Comparison of ENCODE assay signal across 8 mouse cellular contexts in the genomic region with DNA sequence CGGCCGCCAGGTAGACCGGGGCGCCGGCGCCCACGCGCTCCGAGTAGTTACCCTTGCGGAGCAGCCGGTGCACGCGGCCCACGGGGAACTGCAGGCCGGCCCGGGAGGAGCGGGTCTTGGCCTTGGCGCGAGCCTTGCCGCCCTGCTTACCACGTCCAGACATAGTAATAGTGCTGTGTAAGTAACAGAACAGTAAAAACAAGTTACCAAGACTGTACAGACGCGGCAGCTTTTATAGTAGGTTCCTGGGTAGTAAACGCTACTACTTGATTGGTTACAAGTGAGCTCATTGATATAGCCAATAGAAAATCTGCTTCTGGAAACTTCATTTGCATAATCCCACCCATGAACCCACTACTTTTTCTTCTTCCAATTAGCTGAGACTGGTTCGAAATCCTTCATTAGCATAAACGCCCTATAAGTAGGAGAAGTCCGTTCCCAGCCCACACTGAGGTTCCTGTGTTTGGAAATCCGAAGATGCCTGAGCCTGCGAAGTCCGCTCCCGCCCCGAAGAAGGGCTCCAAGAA. TPM values are rescaled to one million over a fixed set of nuclear protein-coding genes. Genes with fewer than 3 reads are reported as not detected.
DNase-seq lines count a peak whose midpoint lies in the region; ATAC-seq lines count a peak whose summit lies in the region.

A gene (minus strand): TSS at position 194 of the 527 bp plus-strand sequence.
A gene (plus strand): TSS at position 445 of the 527 bp plus-strand sequence.

- under 1% methylated on average over 32 of the region's 32 CpGs for WGBS in forebrain, embryonic 14.5 days
- under 1% methylated on average over 32 of the region's 32 CpGs for WGBS in neural tube, embryonic 15.5 days

- no peaks in the 10 kb centered on the region for H3K9me3 ChIP-seq in forebrain, embryonic 14.5 days (replicated peaks; ENCODE audit: control insufficient read depth, low read length)
- no peaks in the 10 kb centered on the region for H3K9me3 ChIP-seq in neural tube, embryonic 15.5 days (replicated peaks)

- peaks cover 11% of the 10 kb centered on the region; the same call in 1 of the 2 replicates for H3K4me1 ChIP-seq in forebrain, embryonic 14.5 days (ENCODE audit: control insufficient read depth, insufficient read depth, low read length)
- H3K4me1 ChIP-seq in neural tube, embryonic 15.5 days: peaks cover 21% of the 10 kb centered on the region

- DNase-seq in ES-CJ7 (ENCODE audit: low read depth, low spot score): peak; percentile 99
- DNase-seq in forebrain, embryonic 14.5 days (ENCODE audit: low spot score): peak; percentile 99
- peak; percentile 73 to 77 for DNase-seq in heart, postnatal 14 days
- peak; percentile 89 for DNase-seq in layer of hippocampus, adult 11-12 months (ENCODE audit: low spot score)
- peak; percentile 86 to 89 for DNase-seq in lung, adult 18-20 months
- peak; percentile 93 for DNase-seq in testis, postnatal 14 days (ENCODE audit: low spot score)

- H3K27ac ChIP-seq in forebrain, embryonic 14.5 days (ENCODE audit: low read depth, low read length): peak within 1 kb of the TSS; percentile 93
- peak within 1 kb of the TSS; percentile 93 for H3K27ac ChIP-seq in neural tube, embryonic 15.5 days (replicated peaks)

- H3K9ac ChIP-seq in forebrain, embryonic 14.5 days (ENCODE audit: low read length): peak within 1 kb of the TSS; percentile 66
- H3K9ac ChIP-seq in neural tube, embryonic 15.5 days (replicated peaks): peak within 1 kb of the TSS; percentile 62

- intact Hi-C loops in heart, postnatal 14 days (cut with DNase I): loop anchor here (2.0 to 10.0 kb wide), 5 partner anchors 51 to 1642 kb away; a partner anchor contains a TSS

- H3K36me3 ChIP-seq in forebrain, embryonic 14.5 days (ENCODE audit: control insufficient read depth, insufficient read depth, low read length): no peaks in the 10 kb centered on the region
- H3K36me3 ChIP-seq in neural tube, embryonic 15.5 days: no peaks in the 10 kb centered on the region

- peak within 1 kb of the TSS; percentile 42 for H3K4me3 ChIP-seq in forebrain, embryonic 14.5 days (ENCODE audit: low read depth, low read length)
- peak within 1 kb of the TSS; percentile 47 for H3K4me3 ChIP-seq in neural tube, embryonic 15.5 days (replicated peaks)

- no peaks in the 10 kb centered on the region for H3K27me3 ChIP-seq in forebrain, embryonic 14.5 days (replicated peaks; ENCODE audit: control insufficient read depth, insufficient read depth, low read length)
- no peaks in the 10 kb centered on the region for H3K27me3 ChIP-seq in neural tube, embryonic 15.5 days (replicated peaks)

- peak within 1 kb of the TSS; percentile 54 for H3K4me2 ChIP-seq in forebrain, embryonic 14.5 days (ENCODE audit: low read length)
- peak within 1 kb of the TSS; percentile 78 for H3K4me2 ChIP-seq in neural tube, embryonic 15.5 days

- peak; percentile 100 for ATAC-seq in cerebellum, adult (ENCODE audit: insufficient number of reproducible peaks, low FRiP score, low TSS enrichment)
- peak; percentile 99 for ATAC-seq in forebrain, embryonic 14.5 days
- ATAC-seq in neural tube, embryonic 15.5 days (ENCODE audit: low FRiP score): peak; percentile 99

RNA-seq across cellular contexts. Expression of the first gene that starts in this region (rescaled TPM):
- polyA plus RNA-seq in forebrain, embryonic 14.5 days (2014; fragmentation: Nextera tagmentation; extraction: Ambion mirVana): 0.91 and 1.3 TPM in 2 replicates
- 1 to 10 TPM; 2.0 to 3.7 TPM for total RNA-seq in heart, postnatal 14 days (2021)
- polyA plus RNA-seq in neural tube, embryonic 15.5 days (2015; fragmentation: Nextera tagmentation; extraction: Ambion mirVana): 0.26 and 0.54 TPM in 2 replicates

RNA-seq across cellular contexts. Expression of the second gene that starts in this region (rescaled TPM):
- 32.2 and 39.5 TPM in 2 replicates for polyA plus RNA-seq in forebrain, embryonic 14.5 days (2014; fragmentation: Nextera tagmentation; extraction: Ambion mirVana)
- total RNA-seq in heart, postnatal 14 days (2021): 10 to 100 TPM; 48.8 to 56.9 TPM
- polyA plus RNA-seq in neural tube, embryonic 15.5 days (2015; fragmentation: Nextera tagmentation; extraction: Ambion mirVana): 18.4 and 26.8 TPM in 2 replicates

Comparison
In these comparisons a context has a peak if more than half of its experiments do, and no peak if none do; other contexts are left out.
1. Peak in every context shown above with its lines: DNase-seq, ATAC-seq, H3K4me3 ChIP-seq and H3K27ac ChIP-seq.